Mouse (Mus musculus): ENCODE data around the gene Bcl2l15. TPM values are rescaled to one million over a fixed set of nuclear protein-coding genes. Genes with fewer than 3 reads are reported as not detected.

Gene Bcl2l15
- total RNA-seq, 2 experiments from 2014 or later = not detected

DNA sequence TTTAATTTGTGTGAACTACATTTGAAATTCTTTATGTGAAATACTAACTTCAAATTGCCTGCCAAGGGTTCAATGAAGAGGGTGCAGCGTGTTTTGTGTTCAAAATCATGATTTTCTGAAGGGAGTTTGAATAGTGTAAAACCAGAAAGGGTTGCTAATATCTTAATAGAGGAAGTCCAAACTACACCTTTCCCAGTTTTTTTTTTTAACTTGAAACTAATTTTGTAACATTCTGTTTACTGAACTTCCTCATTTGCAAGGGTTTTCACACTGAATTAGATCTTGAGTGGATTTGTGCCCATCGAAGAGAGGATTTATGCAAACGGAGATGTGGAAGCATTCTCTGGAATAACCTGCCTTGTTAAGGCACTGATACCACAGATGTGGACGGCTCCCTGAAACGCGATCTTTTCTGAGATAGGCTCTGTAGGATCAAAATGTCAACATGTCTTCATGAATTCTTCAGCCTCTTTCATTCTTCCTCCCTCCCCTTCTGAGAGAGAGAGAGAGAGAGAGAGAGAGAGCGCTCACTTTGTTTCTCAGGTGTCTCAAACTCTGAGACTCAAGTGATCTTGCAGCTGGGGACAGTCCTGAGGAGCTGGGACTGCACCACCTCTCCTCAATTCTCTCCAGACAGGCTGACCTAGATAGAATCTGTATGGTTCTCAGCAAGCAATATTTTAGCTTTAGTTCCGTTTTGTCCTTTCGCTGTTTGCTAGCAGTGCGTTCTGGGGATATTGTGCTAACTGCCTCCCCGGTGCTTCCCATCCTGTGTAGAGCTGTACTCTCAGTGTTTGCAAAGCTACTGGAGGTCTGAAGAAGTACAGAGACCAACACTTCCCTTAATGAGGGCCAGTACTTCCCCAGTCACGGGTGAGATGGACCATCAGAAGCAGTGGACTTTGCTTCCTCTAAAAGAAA lies 26.7 kb downstream of the Bcl2l15 start, which contains the start of gene Ptpn22:
TSS of gene Ptpn22 (plus strand) at position 915 of the 921 bp plus-strand sequence.
- no peak for DNase-seq (ENCODE audit: low spot score)
- intact Hi-C loops (cut with DNase I) = no loop called here

GRCm38 (mm10) chr3:103859851-103860391 lies 27.5 kb downstream of the Bcl2l15 start:
- DNase-seq (ENCODE audit: low spot score) = no peak
- intact Hi-C loops (cut with DNase I) = no loop called here

- intact Hi-C loops (cut with DNase I) = no loop called here
- DNase-seq (ENCODE audit: low spot score) = no peak
These were observed 30.4 kb downstream of the Bcl2l15 start for GRCm38 (mm10) chr3:103862721-103863220.

DNA sequence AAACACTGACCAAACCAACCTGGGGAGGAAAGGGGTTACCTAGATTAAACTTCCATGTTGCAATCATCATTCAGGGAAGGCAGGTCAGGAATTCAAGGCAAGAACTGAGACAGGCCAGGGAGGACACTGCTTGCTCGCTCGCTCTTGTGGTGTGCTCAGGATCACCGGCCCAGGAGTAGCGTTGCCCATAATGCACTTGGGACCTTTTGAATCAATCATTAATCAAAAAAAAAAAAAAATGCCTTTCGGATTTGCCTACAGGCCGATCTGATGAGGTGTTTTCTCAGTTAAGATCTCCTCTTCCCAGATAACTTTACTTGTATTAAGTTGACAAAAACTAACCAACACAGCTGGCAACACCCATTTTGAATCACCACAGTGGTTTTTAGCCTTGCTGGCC lies 31.8 kb downstream of the Bcl2l15 start:
- intact Hi-C loops (cut with DNase I) = no loop called here

DNA sequence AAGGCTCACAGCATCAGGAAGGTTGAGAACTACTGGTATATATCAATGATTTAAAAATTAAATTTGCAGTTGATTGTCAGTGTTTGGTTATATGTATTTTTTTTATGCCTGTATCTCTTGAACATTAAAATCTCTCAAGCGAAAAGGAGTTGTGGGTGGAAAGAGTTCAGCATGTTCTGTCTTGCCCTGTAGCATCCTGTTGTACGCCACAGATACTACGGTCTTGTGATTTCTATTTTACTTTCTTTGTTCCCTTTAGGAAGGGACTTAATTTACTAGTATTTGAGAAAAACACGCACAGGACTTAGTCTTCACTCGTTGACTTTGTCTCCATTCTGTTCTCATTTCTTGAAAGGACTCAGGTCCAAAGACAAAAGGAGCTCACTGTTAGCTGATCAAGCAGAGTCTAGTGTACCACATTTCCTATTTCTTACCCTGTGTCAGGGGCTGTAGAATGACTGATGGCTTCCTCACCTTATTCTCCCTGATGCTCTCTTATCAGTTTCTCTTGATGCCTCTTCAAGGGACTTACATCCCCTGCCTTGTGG lies 35.1 kb downstream of the Bcl2l15 start:
- intact Hi-C loops (cut with DNase I) = no loop called here
- DNase-seq (ENCODE audit: low spot score) = no peak

More for the DNA sequence above, 31.8 kb downstream of the Bcl2l15 start:
- DNase-seq (ENCODE audit: low spot score) = no peak

GRCm38 (mm10) chr3:103868008-103868407 lies 35.6 kb downstream of the Bcl2l15 start:
- DNase-seq (ENCODE audit: low spot score) = no peak
- intact Hi-C loops (cut with DNase I) = no loop called here

DNA sequence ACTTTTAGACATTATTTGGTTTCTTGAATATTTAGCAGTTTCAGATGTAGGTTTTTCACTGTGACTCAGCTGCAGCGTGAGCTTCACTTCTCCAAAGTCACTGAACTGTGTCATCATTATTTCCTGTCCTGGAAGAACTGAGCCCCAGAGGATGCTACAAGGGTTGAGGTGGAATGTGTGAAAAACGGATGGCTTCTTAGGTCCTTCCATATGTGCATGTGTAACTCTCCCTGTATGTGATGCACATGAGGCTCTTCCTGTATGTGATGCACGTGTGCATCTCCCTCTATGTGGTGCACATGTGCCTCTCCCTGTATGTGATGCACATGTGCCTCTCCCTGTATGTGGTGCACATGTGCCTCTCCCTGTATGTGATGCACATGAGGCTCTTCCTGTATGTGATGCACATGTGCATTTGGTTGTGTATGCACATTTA lies 40.3 kb downstream of the Bcl2l15 start:
- no peak for DNase-seq (ENCODE audit: low spot score)
- intact Hi-C loops (cut with DNase I) = no loop called here

GRCm38 (mm10) chr3:103874329-103874728 lies 41.9 kb downstream of the Bcl2l15 start:
- DNase-seq (ENCODE audit: low spot score) = no peak
- intact Hi-C loops (cut with DNase I) = no loop called here

DNA sequence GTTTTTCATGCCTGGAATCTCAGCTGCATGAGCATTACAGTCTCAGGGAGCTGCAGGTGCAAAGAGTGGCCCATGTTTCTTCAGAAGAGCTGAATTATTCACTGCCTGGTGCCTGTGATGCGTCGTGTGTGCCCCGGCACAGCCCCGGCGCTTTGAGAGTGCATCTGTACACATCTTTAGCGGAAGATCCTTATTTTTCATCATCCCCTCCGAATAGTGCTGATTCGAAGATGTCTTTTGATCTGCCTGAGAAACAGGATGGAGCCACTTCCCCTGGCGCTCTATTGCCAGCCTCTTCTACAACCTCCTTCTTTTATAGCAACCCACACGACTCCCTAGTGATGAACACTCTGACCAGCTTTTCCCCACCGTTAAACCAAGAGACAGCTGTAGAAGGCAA lies 53.5 kb downstream of the Bcl2l15 start:
- no peak for DNase-seq (ENCODE audit: low spot score)
- intact Hi-C loops (cut with DNase I) = loop anchor here (2.0 to 5.0 kb wide), 4 partner anchors 34 to 493 kb away; no protein-coding TSS in a partner anchor

DNA sequence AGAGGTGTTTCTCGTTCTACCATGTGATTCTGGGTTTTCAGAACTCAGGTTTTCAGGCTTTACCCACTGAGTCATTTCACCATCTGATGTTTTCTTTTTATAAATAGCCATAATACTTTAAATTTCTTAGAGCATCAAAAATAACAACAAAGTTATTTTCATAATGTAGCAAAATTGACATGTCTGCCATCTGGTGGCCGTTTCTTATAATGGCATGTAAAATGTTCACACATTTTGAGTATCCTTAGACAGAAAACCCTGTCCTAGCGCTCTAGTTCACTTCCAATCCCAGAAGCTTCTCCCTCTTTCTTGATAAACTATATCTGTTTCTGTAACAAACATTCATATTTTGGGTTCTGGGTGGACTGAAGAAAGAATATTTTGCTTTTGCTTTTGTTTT lies 55.2 kb downstream of the Bcl2l15 start:
- DNase-seq (ENCODE audit: low spot score) = no peak
- intact Hi-C loops (cut with DNase I) = loop anchor here (2.0 to 5.0 kb wide), 4 partner anchors 35 to 495 kb away; no protein-coding TSS in a partner anchor

GRCm38 (mm10) chr3:103893374-103893773 lies 61.0 kb downstream of the Bcl2l15 start:
- DNase-seq (ENCODE audit: low spot score) = no peak

More at GRCm38 (mm10) chr3:103893374-103893773, 61.0 kb downstream of the Bcl2l15 start:
- intact Hi-C loops (cut with DNase I) = no loop called here

Other genes starting within 250 kb of the Bcl2l15 start
- 1 to 10 TPM in 1 of 2 experiments, not detected in 1; 1.8 TPM for gene Atg4a-ps, start 186.5 kb upstream of the Bcl2l15 start, total RNA-seq (2021)
- 1 to 10 TPM; 5.4 to 5.7 TPM for gene Olfml3, start 94.6 kb upstream of the Bcl2l15 start, total RNA-seq (2021)
- gene Gm10964, start 93.2 kb upstream of the Bcl2l15 start, total RNA-seq (2021) = not detected
- gene Hipk1, start 41.0 kb upstream of the Bcl2l15 start, total RNA-seq (2021) = 100 to 1,000 TPM in 1 of 2 experiments, 10 to 100 TPM in 1; 90.0 to 101 TPM
- gene Dclre1b, start 23.2 kb upstream of the Bcl2l15 start, total RNA-seq (2021) = 1 to 10 TPM; 7.3 to 8.6 TPM
- gene Ap4b1, start 23.1 kb upstream of the Bcl2l15 start, total RNA-seq (2021) = 10 to 100 TPM; 11.7 to 14.9 TPM
- not detected for gene Gm43064, start 23.0 kb upstream of the Bcl2l15 start, total RNA-seq (2021)
- gene Ptpn22, start 27.2 kb downstream of the Bcl2l15 start, total RNA-seq (2021) = 1 to 10 TPM in 1 of 2 experiments, under 1 TPM in 1; 0.61 to 1.1 TPM
- gene Rsbn1, start 81.5 kb downstream of the Bcl2l15 start, total RNA-seq (2021) = 1 to 10 TPM; 6.7 to 8.7 TPM
- 1 to 10 TPM; 6.9 to 9.8 TPM for gene Phtf1, start 135.5 kb downstream of the Bcl2l15 start, total RNA-seq (2021)